ENCODE assay signal across 27 mouse cellular contexts in the genomic region with DNA sequence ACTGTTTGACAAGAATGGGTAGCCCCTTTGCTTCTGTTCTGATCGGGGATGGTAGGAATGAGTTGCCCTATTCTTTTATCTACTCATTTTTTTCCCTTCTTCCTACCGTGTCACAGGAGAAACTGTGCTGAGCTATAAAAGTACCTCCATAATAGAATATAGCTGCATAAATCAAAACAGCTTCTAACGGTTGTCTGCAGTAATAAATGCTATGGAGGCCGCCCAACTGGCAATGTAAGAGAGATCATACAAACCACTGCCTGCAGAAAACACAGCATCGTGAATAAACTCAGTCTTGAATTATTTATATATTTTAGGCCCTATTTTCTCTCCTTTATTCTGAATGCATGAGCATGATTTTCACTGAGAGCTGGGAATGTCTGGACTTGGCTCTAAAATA.
DNase-seq lines count a peak whose midpoint lies in the region; ATAC-seq and TF ChIP-seq lines count a peak whose summit lies in the region.
"Had no signal": no experiment of that assay in that cellular context is flagged by ENCODE, and none has a peak within 500 bp of the region (broad histone marks: within the 10 kb centered on the region; RNA-seq: fewer than 3 reads in every experiment).

No protein-coding gene starts in this region.

- WGBS in neural tube, embryonic 13.5 days, result 69% methylated on average over 5 of the region's 5 CpGs

- no peak for DNase-seq in frontal cortex, postnatal 10 days (ENCODE audit: low spot score in 2 of 2)
- DNase-seq in left cerebral cortex, adult 2 months (ENCODE audit: extremely low spot score in 1 of 2, low spot score in 2 of 2), result no peak
- DNase-seq in left cerebral cortex, adult 9 months (ENCODE audit: low spot score in 2 of 2), result no peak
- no peak for DNase-seq in neural tube, embryonic 10.5 days (ENCODE audit: extremely low spot score, low spot score)
- no peak for DNase-seq in cerebellum, postnatal 4 days (ENCODE audit: low spot score in 2 of 2)
- DNase-seq: adrenal gland, adult 8-10 months; adrenal gland, postnatal 14 days; B cell, adult 2 months; cerebellum, adult 11-12 months; cerebellum, adult 2 months; cerebellum, adult 9-10 months; cerebellum, postnatal 10 days; cerebellum, postnatal 25 days; embryo, embryonic 11 days had no signal

- H3K4me3 ChIP-seq in left cerebral cortex, adult 2 months, result no peak overlapping the region
- H3K4me3 ChIP-seq in neural tube, embryonic 13.5 days, result no peak overlapping the region
- H3K4me3 ChIP-seq: embryonic facial prominence, embryonic 13.5 days; embryonic facial prominence, embryonic 15.5 days; erythroblast, embryonic 14.5 days; forebrain, embryonic 10.5 days; forebrain, embryonic 12.5 days had no signal

- no peak overlapping the region for H3K9ac ChIP-seq in neural tube, embryonic 13.5 days
- H3K9ac ChIP-seq: embryonic facial prominence, embryonic 13.5 days; embryonic facial prominence, embryonic 15.5 days; forebrain, embryonic 12.5 days had no signal

- peak; percentile 18; the same call in 1 of the 2 replicates for ATAC-seq in frontal cortex, adult (ENCODE audit: low TSS enrichment)
- peak; percentile 69; the same call in 1 of the 2 replicates for ATAC-seq in neural tube, embryonic 13.5 days (ENCODE audit: low read depth)
- ATAC-seq: activated CD4-positive, CD25-positive, alpha-beta regulatory T cell, adult 4 months; CD4-positive, CD25-positive, alpha-beta regulatory T cell, adult 4 months; forebrain, embryonic 14.5 days had no signal

- no peaks in the 10 kb centered on the region for H3K27me3 ChIP-seq in neural tube, embryonic 13.5 days
- H3K27me3 ChIP-seq: CH12.LX; embryonic facial prominence, embryonic 13.5 days; embryonic facial prominence, embryonic 15.5 days; forebrain, embryonic 12.5 days; Patski had no signal

- H3K27ac ChIP-seq in left cerebral cortex, adult 2 months, result peak overlapping the region; percentile 33
- H3K27ac ChIP-seq in neural tube, embryonic 13.5 days (replicated peaks), result 0 out of 2 replicates have a peak overlapping the region, but pooled peaks have one; percentile 5
- H3K27ac ChIP-seq: embryonic facial prominence, embryonic 13.5 days; embryonic facial prominence, embryonic 15.5 days; forebrain, embryonic 10.5 days; forebrain, embryonic 12.5 days had no signal

- no peaks in the 10 kb centered on the region for H3K9me3 ChIP-seq in neural tube, embryonic 13.5 days
- H3K9me3 ChIP-seq: embryonic facial prominence, embryonic 13.5 days; embryonic facial prominence, embryonic 15.5 days; forebrain, embryonic 10.5 days; forebrain, embryonic 12.5 days; G1E had no signal

- no peak overlapping the region for H3K4me2 ChIP-seq in neural tube, embryonic 13.5 days
- H3K4me2 ChIP-seq: embryonic facial prominence, embryonic 13.5 days; embryonic facial prominence, embryonic 15.5 days; forebrain, embryonic 12.5 days had no signal

- TF ChIP-seq CTCF in left cerebral cortex, adult 2 months (IDR thresholded peaks at IDR 0.05), result no peak

- peaks cover 4% of the 10 kb centered on the region; the same call in 1 of the 2 replicates for H3K4me1 ChIP-seq in neural tube, embryonic 13.5 days (replicated peaks)
- H3K4me1 ChIP-seq: embryonic facial prominence, embryonic 13.5 days; embryonic facial prominence, embryonic 15.5 days; forebrain, embryonic 12.5 days had no signal

- intact Hi-C loops in left cerebral cortex, adult 2 months (cut with DNase I), result loop anchor here (10.0 kb wide), 1 partner anchor 224 kb away; no protein-coding TSS in a partner anchor

- no peaks in the 10 kb centered on the region for H3K36me3 ChIP-seq in neural tube, embryonic 13.5 days
- H3K36me3 ChIP-seq: embryonic facial prominence, embryonic 13.5 days; embryonic facial prominence, embryonic 15.5 days; forebrain, embryonic 10.5 days; forebrain, embryonic 12.5 days; G1E had no signal
